Mouse (Mus musculus): ENCODE results near the gene Sirt4. TPM values are rescaled to one million over a fixed set of nuclear protein-coding genes. Genes with fewer than 3 reads are reported as not detected.
"Not testable (repeated sequence)": the region's sequence is repeated elsewhere in the genome, so short reads cannot be mapped to it uniquely, and the experiment has no call there.

Sirt4 gene
- polyA plus RNA-seq, 1 experiment, result 13.6 TPM

DNA sequence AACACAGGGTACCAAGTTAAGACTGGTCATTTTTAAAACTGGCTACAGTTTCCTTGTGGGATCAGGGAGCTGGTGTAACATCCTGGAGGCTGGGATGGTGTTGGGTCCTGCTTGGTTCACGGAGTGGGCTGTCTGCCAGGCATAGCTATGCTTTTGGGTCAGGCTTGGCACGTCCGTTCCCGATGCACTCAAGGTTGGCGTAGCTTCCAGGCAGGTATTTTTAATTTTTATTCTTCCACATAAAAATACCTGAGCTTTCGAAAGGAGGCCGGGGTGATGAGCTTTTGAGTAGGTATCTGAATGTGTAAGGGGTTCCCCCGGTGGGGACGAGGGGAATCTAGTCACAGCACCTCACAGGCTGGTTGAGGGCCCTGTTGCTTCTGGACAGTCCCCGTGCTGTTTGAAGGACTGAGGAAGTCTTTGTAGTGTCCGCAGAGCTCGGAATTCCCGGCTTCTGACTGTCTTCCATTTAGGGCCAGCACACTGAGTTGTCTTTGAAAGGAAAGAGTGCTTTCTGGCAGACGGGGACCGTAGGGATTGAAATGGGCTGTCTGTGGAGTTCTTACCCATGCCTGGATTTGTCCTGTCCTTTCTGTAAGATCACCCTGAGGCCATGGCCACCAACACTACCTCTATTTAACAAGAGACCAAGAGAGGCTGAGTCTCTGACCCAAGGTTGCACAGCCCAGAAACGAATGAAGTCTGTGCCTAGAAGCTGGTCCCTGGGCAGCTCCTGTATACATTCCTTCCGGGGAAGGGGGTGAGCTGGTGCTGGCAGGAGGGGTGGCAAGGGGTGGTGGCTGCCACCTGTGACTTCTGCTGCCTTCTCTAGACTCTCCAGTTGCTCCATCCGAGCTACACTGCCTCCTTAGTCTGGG lies 23.7 kb upstream of the Sirt4 start:
- Histone ChIP-seq H3K36me3 (ENCODE audit: control insufficient read depth, insufficient read depth) (peaks cover 4% of the 10 kb centered on the region), H3K4me3 (peak overlapping the region; percentile 95), H3K4me2 (ENCODE audit: low read depth) (peak overlapping the region; percentile 95), H3K79me2 (ENCODE audit: control insufficient read depth, insufficient read depth) (peaks cover 63% of the 10 kb centered on the region), H3ac (ENCODE audit: control insufficient read depth, insufficient read length) (peak overlapping the region; percentile 93), H3K27me3 (ENCODE audit: control insufficient read depth, insufficient read depth, insufficient read length) (no peaks in the 10 kb centered on the region)
- TF ChIP-seq REST (IDR thresholded peaks at IDR 0.05; ENCODE audit: insufficient read depth, insufficient read length), result no peak

DNA sequence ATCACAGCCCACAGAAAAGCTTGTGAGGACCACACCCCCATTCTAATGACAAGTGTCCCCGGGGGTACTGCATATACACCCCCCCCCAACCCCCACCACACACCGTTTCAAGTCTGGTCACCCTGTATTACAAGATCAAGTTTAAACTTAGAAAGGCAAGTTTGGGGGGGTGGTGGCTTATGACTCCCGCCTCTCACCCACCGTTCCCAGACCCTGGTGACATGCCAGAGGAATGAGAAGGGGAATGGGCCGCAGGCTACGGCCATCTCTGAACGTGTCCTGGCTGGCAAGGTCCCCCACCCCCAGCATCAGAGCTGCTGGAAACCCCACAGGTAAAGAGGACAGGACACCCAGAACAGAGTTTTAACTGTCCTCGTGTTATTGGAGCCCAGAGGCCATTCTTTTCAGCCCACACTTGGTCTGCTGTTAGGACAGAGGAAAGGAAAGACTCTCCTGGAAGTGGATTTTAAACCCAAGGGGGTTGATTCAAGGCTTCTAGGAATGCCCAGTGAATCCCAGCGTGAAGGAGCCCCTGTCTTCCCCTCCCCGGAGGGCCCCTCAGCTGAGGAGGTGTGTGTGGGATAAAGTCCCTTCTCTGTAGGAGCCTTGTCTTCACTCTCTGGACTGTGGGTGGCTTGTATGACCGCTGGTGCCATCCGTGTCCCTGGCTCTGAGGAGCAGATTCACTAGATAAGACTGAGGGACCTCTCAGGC lies 22.9 kb upstream of the Sirt4 start:
- Histone ChIP-seq H3K4me2 (ENCODE audit: low read depth) (peak overlapping the region; percentile 95), H3K27me3 (ENCODE audit: control insufficient read depth, insufficient read depth, insufficient read length) (no peaks in the 10 kb centered on the region), H3K4me3 (peak overlapping the region; percentile 95), H3K79me2 (ENCODE audit: control insufficient read depth, insufficient read depth) (peaks cover 55% of the 10 kb centered on the region), H3ac (ENCODE audit: control insufficient read depth, insufficient read length) (peak overlapping the region; percentile 93), H3K36me3 (ENCODE audit: control insufficient read depth, insufficient read depth) (no peaks in the 10 kb centered on the region)
- TF ChIP-seq MYOD1 (IDR thresholded peaks at IDR 0.05; ENCODE audit: control insufficient read depth in 1 of 3, insufficient read length in 2 of 3, low read depth in 2 of 3) (no peak), MYOG (IDR thresholded peaks at IDR 0.05; ENCODE audit: control insufficient read depth in 1 of 3, insufficient read depth in 1 of 3, insufficient read length in 2 of 3, low read depth in 2 of 3) (no peak)

DNA sequence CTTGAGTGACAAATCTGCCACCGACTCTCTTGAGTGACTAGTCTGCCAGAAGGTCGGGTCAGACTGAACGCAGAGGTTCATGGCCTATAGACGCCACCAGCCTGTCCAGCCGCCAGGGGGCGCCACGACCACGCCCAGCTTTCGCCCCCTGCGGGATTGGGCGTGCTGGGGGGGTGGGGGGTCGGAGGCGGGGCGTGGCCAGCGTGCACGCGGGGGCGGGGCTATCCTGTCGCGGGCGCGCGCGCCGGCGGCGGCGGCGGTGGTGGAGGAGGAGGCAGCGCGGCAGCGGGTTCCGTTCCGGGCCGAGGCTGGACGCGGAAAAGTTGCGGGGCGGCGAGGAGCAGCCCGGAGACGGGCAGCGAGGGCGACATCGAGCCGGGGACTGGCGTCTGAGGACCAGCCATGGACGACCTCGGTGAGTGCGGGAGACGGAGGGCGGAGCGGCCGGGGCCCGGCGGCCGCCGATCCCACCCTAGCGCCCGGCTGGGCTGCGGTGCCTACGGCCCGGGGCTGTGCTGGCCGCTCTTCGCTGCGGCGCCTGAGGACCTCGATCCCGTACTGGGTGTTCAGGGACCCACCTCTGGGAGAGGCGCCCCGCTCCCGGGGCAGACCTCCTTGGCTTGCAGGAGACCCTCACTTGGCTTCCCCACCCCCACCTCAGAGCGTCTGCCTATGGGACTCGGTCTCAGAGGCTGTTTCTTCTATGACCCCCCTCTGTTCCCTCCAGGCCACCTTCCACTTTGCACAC lies 22.1 kb upstream of the Sirt4 start, which contains the start of gene Pxn:
Pxn (plus strand) TSS at position 223 of the 748 bp plus-strand sequence.
- Histone ChIP-seq H3K27me3 (ENCODE audit: control insufficient read depth, insufficient read depth, insufficient read length) (no peaks in the 10 kb centered on the region), H3ac (ENCODE audit: control insufficient read depth, insufficient read length) (peak within 1 kb of the TSS; percentile 93), H3K4me2 (ENCODE audit: low read depth) (peak within 1 kb of the TSS; percentile 95), H3K79me2 (ENCODE audit: control insufficient read depth, insufficient read depth) (peaks cover 47% of the 10 kb centered on the region), H3K36me3 (ENCODE audit: control insufficient read depth, insufficient read depth) (no peaks in the 10 kb centered on the region), H3K4me3 (peak within 1 kb of the TSS; percentile 95)
- peak; percentile 98 for TF ChIP-seq POLR2AphosphoS2 (IDR thresholded peaks at IDR 0.05; ENCODE audit: insufficient read length, low read depth)
- peak; percentile 97 for TF ChIP-seq POLR2A (IDR thresholded peaks at IDR 0.05; ENCODE audit: insufficient read length, low read depth)
- no peak for TF ChIP-seq MAX (IDR thresholded peaks at IDR 0.05; ENCODE audit: low read depth)
- TF ChIP-seq MYOG (IDR thresholded peaks at IDR 0.05; ENCODE audit: control insufficient read depth in 1 of 3, insufficient read depth in 1 of 3, insufficient read length in 2 of 3, low read depth in 2 of 3), result peak in 1 of 3 experiments; percentile 32

DNA sequence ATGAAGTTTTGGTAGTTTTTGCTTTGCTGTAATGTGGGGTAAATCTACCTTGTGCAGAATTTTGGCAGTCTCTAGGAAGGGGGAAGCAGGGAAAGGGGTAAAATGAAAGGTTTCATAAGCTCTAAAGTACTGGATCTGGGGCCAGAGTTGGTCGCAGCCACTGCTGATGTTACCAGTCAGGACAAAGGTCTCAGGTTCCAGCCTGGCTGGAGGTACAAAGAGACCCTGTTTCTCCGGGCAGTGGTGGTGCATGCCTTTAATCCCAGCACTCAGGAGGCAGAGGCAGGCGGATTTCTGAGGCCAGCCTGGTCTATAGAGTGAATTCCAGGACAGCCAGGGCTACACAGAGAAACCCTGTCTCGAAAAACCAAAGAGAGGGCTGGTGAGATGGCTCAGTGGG lies 21.1 kb upstream of the Sirt4 start:
- peaks cover 37% of the 10 kb centered on the region for H3K79me2 ChIP-seq (ENCODE audit: control insufficient read depth, insufficient read depth)
- not testable (repeated sequence) for H3K36me3 ChIP-seq (ENCODE audit: control insufficient read depth, insufficient read depth); H3ac ChIP-seq (ENCODE audit: control insufficient read depth, insufficient read length); H3K4me3 ChIP-seq; H3K27me3 ChIP-seq (ENCODE audit: control insufficient read depth, insufficient read depth, insufficient read length); H3K4me2 ChIP-seq (ENCODE audit: low read depth)

GRCm38 (mm10) chr5:115503035-115503434 lies 18.5 kb upstream of the Sirt4 start:
- H3ac ChIP-seq (ENCODE audit: control insufficient read depth, insufficient read length), result no peak overlapping the region
- H3K79me2 ChIP-seq (ENCODE audit: control insufficient read depth, insufficient read depth), result peaks cover 13% of the 10 kb centered on the region
- H3K4me2 ChIP-seq (ENCODE audit: low read depth), result no peak overlapping the region
- H3K27me3 ChIP-seq (ENCODE audit: control insufficient read depth, insufficient read depth, insufficient read length), result no peaks in the 10 kb centered on the region
- H3K36me3 ChIP-seq (ENCODE audit: control insufficient read depth, insufficient read depth), result no peaks in the 10 kb centered on the region
- peak; percentile 41 for TF ChIP-seq USF1 (IDR thresholded peaks at IDR 0.05; ENCODE audit: low read depth)
- no peak for TF ChIP-seq SRF (IDR thresholded peaks at IDR 0.05; ENCODE audit: control insufficient read depth, insufficient read length, low read depth)
- H3K4me3 ChIP-seq, result no peak overlapping the region

GRCm38 (mm10) chr5:115500383-115500935 lies 15.9 kb upstream of the Sirt4 start:
- Histone ChIP-seq H3K27me3 (ENCODE audit: control insufficient read depth, insufficient read depth, insufficient read length) (no peaks in the 10 kb centered on the region), H3K4me2 (ENCODE audit: low read depth) (no peak overlapping the region), H3K36me3 (ENCODE audit: control insufficient read depth, insufficient read depth) (no peaks in the 10 kb centered on the region), H3ac (ENCODE audit: control insufficient read depth, insufficient read length) (no peak overlapping the region), H3K4me3 (no peak overlapping the region), H3K79me2 (ENCODE audit: control insufficient read depth, insufficient read depth) (no peaks in the 10 kb centered on the region)
- no peak for TF ChIP-seq TCF3 (IDR thresholded peaks at IDR 0.05; ENCODE audit: insufficient read length, low read depth)
- TF ChIP-seq E2F4 (IDR thresholded peaks at IDR 0.05; ENCODE audit: insufficient read depth), result no peak
- no peak for TF ChIP-seq MYOG (IDR thresholded peaks at IDR 0.05; ENCODE audit: control insufficient read depth in 1 of 3, insufficient read depth in 1 of 3, insufficient read length in 2 of 3, low read depth in 2 of 3)
